Mouse (Mus musculus): ENCODE data around the gene Hivep3. TPM values are rescaled to one million over a fixed set of nuclear protein-coding genes. Genes with fewer than 3 reads are reported as not detected.

Hivep3 gene
- polyA plus RNA-seq, 2 experiments from 2014 or later, result 19.6 to 23.1 TPM

GRCm38 (mm10) chr4:120161166-120161949 lies 427.8 kb downstream of the Hivep3 start, which contains the start of gene Edn2:
Edn2 (plus strand) TSS chr4:120161206.
- peak; percentile 54 for ATAC-seq

DNA sequence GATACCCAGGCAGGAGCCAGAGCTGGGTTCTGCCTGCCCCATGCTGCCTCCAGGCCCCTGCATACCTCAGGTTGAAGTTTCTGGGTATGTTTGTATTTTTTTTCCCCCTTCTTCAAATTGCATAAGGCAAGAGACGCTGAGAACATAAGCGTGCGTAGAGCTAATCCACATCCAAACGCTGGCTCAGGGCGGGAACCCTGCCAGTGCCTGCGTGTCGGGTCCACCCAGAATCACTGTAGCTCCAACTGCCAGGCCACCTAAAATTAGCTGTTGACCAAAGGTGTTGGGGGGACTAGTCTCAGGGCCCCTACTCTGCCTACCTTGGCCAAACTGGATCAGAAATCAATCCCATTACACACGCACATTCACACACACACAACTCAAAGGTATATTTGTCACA lies 429.0 kb downstream of the Hivep3 start:
- ATAC-seq, result no peak

GRCm38 (mm10) chr4:120163242-120163641 lies 429.7 kb downstream of the Hivep3 start:
- ATAC-seq, result no peak

DNA sequence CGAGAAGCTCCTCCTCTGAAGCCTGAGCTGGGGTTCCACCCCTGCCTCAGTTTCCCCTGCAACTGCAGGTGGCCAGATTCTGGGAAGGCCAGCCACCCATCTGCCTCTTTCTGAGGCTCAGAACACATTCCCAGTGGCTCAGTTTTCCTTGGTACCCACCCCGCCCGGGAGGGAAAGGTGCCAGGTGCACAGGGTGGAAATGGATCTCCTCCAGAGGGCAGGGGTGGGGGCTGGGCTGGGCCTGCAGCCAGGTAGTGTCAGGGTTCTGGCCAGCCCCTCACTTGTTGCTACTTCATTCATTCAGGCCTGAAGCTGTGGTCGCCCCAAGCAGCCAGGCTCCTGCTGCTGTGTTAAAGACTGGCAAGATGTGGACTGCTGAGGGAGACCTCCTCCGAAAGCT lies 430.7 kb downstream of the Hivep3 start:
- ATAC-seq, result no peak

- no peak for ATAC-seq
These were observed 434.2 kb downstream of the Hivep3 start for GRCm38 (mm10) chr4:120167778-120168177.

DNA sequence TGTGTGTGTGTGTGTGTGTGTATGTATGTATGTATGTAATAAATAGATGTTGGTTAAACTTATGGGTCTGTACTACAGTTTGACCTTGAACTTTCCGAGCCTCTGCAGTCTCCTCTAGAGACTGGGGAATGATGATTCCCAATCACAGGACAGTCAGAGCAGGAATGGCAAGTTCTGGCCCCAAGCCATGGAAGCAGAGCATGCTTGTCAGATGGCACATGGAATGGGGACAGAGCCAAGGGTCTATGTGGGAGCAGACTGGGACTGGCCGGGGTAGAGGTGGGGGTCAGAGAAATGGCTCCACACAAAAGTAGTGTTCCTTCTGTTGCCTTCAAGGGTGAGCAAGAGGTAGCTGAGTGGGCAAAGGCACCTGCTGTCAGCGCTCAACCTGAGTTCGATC lies 434.8 kb downstream of the Hivep3 start:
- ATAC-seq, result no peak

GRCm38 (mm10) chr4:120170387-120170936 lies 436.9 kb downstream of the Hivep3 start:
- ATAC-seq, result no peak

GRCm38 (mm10) chr4:120172050-120172684 lies 438.6 kb downstream of the Hivep3 start:
- ATAC-seq, result no peak

- ATAC-seq, result no peak
These were observed 445.5 kb downstream of the Hivep3 start for GRCm38 (mm10) chr4:120179123-120179522.

- ATAC-seq, result no peak
These were observed 447.0 kb downstream of the Hivep3 start for GRCm38 (mm10) chr4:120180535-120180934.

- no peak for ATAC-seq
These were observed 450.9 kb downstream of the Hivep3 start for GRCm38 (mm10) chr4:120184374-120184991.

GRCm38 (mm10) chr4:120186441-120186840 lies 452.9 kb downstream of the Hivep3 start:
- ATAC-seq, result no peak

GRCm38 (mm10) chr4:120186934-120187333 lies 453.4 kb downstream of the Hivep3 start:
- no peak for ATAC-seq

Other genes starting within 250 kb of the Hivep3 start
- gene Rimkla, start 241.2 kb upstream of the Hivep3 start, polyA plus RNA-seq (2017; shearing (Covaris generic)), result under 1 TPM in 1 of 2 experiments, not detected in 1; 0.11 TPM
- 10 to 100 TPM; 12.5 to 12.6 TPM for gene Foxj3, start 196.8 kb upstream of the Hivep3 start, polyA plus RNA-seq (2017; shearing (Covaris generic))
- gene Frg2f1, start 194.3 kb upstream of the Hivep3 start, polyA plus RNA-seq (2017; shearing (Covaris generic)), result 1 to 10 TPM; 2.3 to 5.2 TPM
- not detected for gene Guca2a, start 96.1 kb upstream of the Hivep3 start, polyA plus RNA-seq (2017; shearing (Covaris generic))
- gene Guca2b, start 74.8 kb upstream of the Hivep3 start, polyA plus RNA-seq (2017; shearing (Covaris generic)), result not detected